Mouse (Mus musculus): ENCODE measurements around the gene Map2k5.

DNA sequence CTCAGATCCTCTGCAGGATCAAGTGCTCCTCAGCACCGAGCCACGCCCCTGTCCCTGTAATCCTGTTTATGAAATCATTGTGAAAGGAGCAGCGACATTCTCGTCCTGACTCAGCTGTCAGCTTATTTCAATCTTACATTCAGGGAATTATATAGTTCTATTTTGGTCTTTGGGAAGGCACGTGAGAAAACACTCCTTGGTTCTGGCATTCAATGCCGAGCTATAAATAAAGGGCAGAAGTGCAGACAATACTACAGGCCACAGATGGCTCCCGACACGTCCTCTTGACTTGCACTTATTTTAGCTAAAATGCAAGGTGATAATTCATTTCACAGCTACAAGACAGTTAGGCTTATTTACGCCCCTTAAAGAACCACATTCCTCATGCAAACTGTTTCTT, 182.9 kb downstream of the Map2k5 start:
- TF ChIP-seq CTCF (IDR thresholded peaks at IDR 0.05; ENCODE audit: extremely low read depth, insufficient read depth, low read length) (no peak), POLR2A (IDR thresholded peaks at IDR 0.05; ENCODE audit: extremely low read depth, insufficient read depth, low read length) (no peak)

Data from cortical plate, adult 2 months (tissue).